Mouse (Mus musculus) midbrain, postnatal 0 days (tissue): ENCODE results near the gene Nat14. TPM values are rescaled to one million over a fixed set of nuclear protein-coding genes. Genes with fewer than 3 reads are reported as not detected.
"Not testable (repeated sequence)": the region's sequence is repeated elsewhere in the genome, so short reads cannot be mapped to it uniquely, and the experiment has no call there.

Experiments used
- ATAC-seq: fragments of 200-750 bp; cut with Nextera tagmentation; 2 replicates; pipeline ENCODE4 v1.8.0; 2017; ENCODE audit warnings: moderate number of reproducible peaks, mild to moderate bottlenecking, moderate TSS enrichment, moderate library complexity; ENCODE audit not compliant: low FRiP score
- DNase-seq: peaks from one replicate; pipeline ENCODE4 v3.0.0-alpha.2; 2015; ENCODE audit warnings: low spot score
- H3K27ac ChIP-seq: fragments of 300-500 bp; sonication (generic); 2 replicates; pipeline ENCODE4 v1.5.1; 2014; ENCODE audit warnings: low read depth, mild to moderate bottlenecking, low read length, mixed read lengths
- H3K27me3 ChIP-seq: fragments of 300-500 bp; sonication (generic); 2 replicates; pipeline ENCODE4 v1.6.1; 2014; ENCODE audit warnings: low read length, control low read depth, mixed read lengths; ENCODE audit not compliant: insufficient read depth
- H3K36me3 ChIP-seq: fragments of 300-500 bp; sonication (generic); 2 replicates; pipeline ENCODE4 v1.6.1; 2014; ENCODE audit warnings: low read length, control low read depth, mixed read lengths; ENCODE audit not compliant: insufficient read depth
- H3K4me1 ChIP-seq: fragments of 300-500 bp; sonication (generic); 2 replicates; pipeline ENCODE4 v1.6.1; 2014; ENCODE audit warnings: mild to moderate bottlenecking, control low read depth, antibody characterized with exemption, low read length, mixed read lengths; ENCODE audit not compliant: insufficient read depth
- H3K4me2 ChIP-seq: fragments of 300-500 bp; sonication (generic); 2 replicates; pipeline ENCODE4 v1.6.1; 2014; ENCODE audit warnings: low read depth, mild to moderate bottlenecking, low read length, mixed read lengths; ENCODE audit not compliant: poor library complexity, severe bottlenecking
- H3K4me3 ChIP-seq: fragments of 300-500 bp; sonication (generic); 2 replicates; pipeline ENCODE4 v1.5.1; 2014; ENCODE audit warnings: low read depth, mild to moderate bottlenecking, low read length, moderate library complexity
- H3K9ac ChIP-seq: fragments of 300-500 bp; sonication (generic); replicated peaks from 2 replicates; pipeline ENCODE4 v1.6.1; 2014; ENCODE audit warnings: mild to moderate bottlenecking, low read length, moderate library complexity, mixed read lengths; ENCODE audit not compliant: poor library complexity, severe bottlenecking
- H3K9me3 ChIP-seq: fragments of 300-500 bp; sonication (generic); 2 replicates; pipeline ENCODE4 v1.6.1; 2016; ENCODE audit warnings: low read length, control low read depth
- CTCF ChIP-seq: IDR thresholded peaks from 2 replicates; pipeline ENCODE4 v1.5.1; 2016; ENCODE audit warnings: antibody characterized with exemption, mild to moderate bottlenecking
- WGBS: fragments of 180-500 bp; shearing (Covaris S2); extraction: QIAGEN DNeasy Blood & Tissue Kit; methylation state at CpG from one replicate; pipeline ENCODE4 v1.1.7; 2014; 5-methylcytosine and 5-hydroxymethylcytosine counted together
- polyA plus RNA-seq: library from polyadenylated mRNA; unstranded; fragments of >200 nt; fragmentation: Nextera tagmentation; extraction: Ambion mirVana; gene quantifications from 2 replicates; pipeline ENCODE4 v1.2.1, GENCODE M21; 2015
- total RNA-seq: library from RNA; depleted of rRNA; stranded (reverse); fragments of >200 nt; gene quantifications from 2 replicates; pipeline ENCODE4 v1.2.3, GENCODE M21; 2014; rRNA removed

The Nat14 gene
- total RNA-seq (44.8 and 49.7 TPM in 2 replicates), polyA plus RNA-seq (33.2 and 35.9 TPM in 2 replicates)

DNA sequence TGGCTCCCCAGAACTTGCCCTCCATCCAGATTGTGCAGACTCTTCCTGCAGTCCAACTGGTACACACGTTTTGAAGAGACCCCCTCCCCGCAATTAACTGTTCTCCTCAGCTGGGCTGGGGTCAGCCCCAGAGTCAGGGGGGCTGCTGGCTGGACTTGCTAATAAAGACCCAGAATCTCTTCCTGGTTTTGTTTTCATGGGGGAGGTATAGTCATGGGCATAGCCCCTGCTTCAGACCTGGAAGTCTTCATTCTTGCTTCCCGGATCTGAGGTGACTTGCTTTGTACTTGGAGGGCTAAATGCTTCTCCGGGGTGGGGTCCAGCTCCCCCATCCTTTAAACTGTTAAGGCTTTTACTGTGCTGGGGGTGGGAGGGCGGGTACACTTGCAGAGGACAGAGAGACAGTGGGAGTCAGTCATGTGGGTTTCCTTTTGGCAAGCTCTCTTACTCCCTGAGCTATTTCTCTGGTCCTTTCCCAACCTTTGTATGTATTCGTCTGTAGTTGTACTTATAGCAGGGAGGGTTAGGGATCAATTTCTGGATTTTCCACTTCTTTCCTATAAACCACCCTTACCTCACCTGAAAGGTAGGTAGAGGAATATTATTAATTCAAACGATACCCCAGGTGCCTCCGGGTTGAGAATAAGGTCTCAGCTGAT lies at the start of gene Nat14:
Gene Nat14, plus strand, starts transcription at position 205 of the 659 bp plus-strand sequence.
- 15% methylated on average over 8 of the region's 8 CpGs for WGBS

DNA sequence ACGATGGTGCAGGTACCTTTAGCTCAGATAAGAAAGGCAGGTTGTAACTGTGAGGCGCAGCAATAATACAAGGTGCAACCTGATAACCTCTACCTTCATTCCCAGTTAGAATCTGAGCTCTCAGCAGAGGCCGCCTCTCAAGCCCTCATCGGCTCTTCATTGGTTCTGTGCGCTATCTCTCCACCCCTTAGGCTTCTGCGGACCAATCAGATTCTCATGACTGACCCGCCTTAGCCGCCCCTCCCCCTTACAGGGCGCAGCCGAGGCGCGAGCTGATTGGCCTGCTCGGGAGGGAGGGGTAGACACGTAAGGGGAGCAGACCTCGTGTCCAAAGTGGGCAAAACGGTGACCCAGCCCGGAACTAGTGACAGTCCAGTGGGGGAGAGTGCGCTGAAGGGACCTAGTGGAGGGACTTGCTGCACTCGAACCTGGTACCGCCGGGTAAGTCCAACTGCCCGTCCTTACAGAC lies 45.0 kb upstream of the Nat14 start, which contains the start of gene Isoc2a:
Gene Isoc2a, plus strand, starts transcription at position 401 of the 469 bp plus-strand sequence.
- H3K27ac ChIP-seq = peak within 1 kb of the TSS; percentile 55
- no peaks in the 10 kb centered on the region for H3K9me3 ChIP-seq
- H3K4me2 ChIP-seq = peak within 1 kb of the TSS; percentile 67
- H3K27me3 ChIP-seq = no peaks in the 10 kb centered on the region
- WGBS = 1% methylated on average over 22 of the region's 22 CpGs
- DNase-seq (peak; percentile 95), ATAC-seq (peak; percentile 99)
- H3K4me3 ChIP-seq = peak within 1 kb of the TSS; percentile 49
- H3K4me1 ChIP-seq = no peaks in the 10 kb centered on the region
- peak within 1 kb of the TSS; percentile 52 for H3K9ac ChIP-seq
- TF ChIP-seq CTCF = no peak
- H3K36me3 ChIP-seq = no peaks in the 10 kb centered on the region

More for the DNA sequence above, at the start of gene Nat14:
- ATAC-seq (peak; percentile 0; the same call in 1 of the 2 replicates), DNase-seq (no peak)
- H3K4me2 ChIP-seq = peak within 1 kb of the TSS; percentile 88
- TF ChIP-seq CTCF = no peak
- H3K4me1 ChIP-seq = peaks cover 36% of the 10 kb centered on the region
- no peaks in the 10 kb centered on the region for H3K9me3 ChIP-seq
- peaks cover 23% of the 10 kb centered on the region for H3K36me3 ChIP-seq
- peak within 1 kb of the TSS; percentile 99 for H3K27ac ChIP-seq
- peak within 1 kb of the TSS; percentile 40 for H3K4me3 ChIP-seq
- peak within 1 kb of the TSS; percentile 61 for H3K9ac ChIP-seq
- no peaks in the 10 kb centered on the region for H3K27me3 ChIP-seq

DNA sequence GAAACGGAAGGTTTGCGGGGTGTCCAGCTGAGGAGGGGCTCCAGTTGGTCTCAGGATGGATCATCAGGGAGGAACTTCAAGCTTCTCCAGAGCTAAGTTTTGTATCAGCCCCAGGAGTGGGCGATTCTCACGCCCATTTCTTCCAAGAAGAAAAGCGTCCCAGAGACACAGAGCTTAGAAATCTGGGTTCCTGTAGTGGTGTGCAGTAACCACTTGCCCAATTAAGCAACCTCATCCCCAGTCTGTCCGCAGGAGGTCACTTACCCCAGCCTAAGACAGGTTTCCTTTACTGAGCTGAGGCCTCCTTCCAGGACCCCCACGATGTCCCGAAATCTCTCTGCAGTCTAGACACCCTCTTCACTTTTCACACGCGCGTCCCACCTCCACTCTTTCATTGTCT lies 44.6 kb upstream of the Nat14 start:
- 7% methylated on average over 11 of the region's 11 CpGs for WGBS
- peak; percentile 20; the same call in 1 of the 2 replicates for ATAC-seq

DNA sequence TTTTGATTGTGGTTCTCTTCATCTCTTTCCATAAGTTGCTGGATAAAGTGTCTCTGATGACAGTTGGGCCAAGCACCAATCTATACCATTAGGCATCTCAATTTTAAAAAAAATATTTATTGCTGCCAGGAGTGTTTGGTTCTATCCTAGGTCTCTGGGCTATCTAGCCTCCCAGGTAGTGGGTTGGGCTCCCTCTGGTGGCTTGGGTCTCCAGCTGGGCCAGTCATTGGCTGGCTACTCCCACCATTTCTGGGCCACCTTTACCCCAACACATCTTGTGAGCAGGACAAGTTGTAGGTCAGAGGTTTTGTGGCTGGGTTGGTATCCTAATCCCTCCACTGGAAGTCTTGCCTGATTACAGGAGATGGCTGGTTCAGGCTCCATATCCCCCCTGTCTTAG lies 43.6 kb upstream of the Nat14 start:
- Histone ChIP-seq H3K4me2 (no peak overlapping the region), H3K9me3 (no peaks in the 10 kb centered on the region), H3K4me3 (no peak overlapping the region), H3K27ac (no peak overlapping the region), H3K9ac (no peak overlapping the region), H3K36me3 (no peaks in the 10 kb centered on the region), H3K4me1 (no peaks in the 10 kb centered on the region), H3K27me3 (no peaks in the 10 kb centered on the region)
- no peak for ATAC-seq
- peak; percentile 41; the same call in 1 of the 2 replicates for TF ChIP-seq CTCF
- no peak for DNase-seq

More for the DNA sequence above, 44.6 kb upstream of the Nat14 start:
- Histone ChIP-seq H3K4me2 (peak overlapping the region; percentile 67), H3K4me1 (no peaks in the 10 kb centered on the region), H3K9ac (peak overlapping the region; percentile 42), H3K9me3 (no peaks in the 10 kb centered on the region), H3K27me3 (no peaks in the 10 kb centered on the region), H3K27ac (no peak overlapping the region), H3K4me3 (peak overlapping the region; percentile 49), H3K36me3 (no peaks in the 10 kb centered on the region)
- no peak for DNase-seq
- TF ChIP-seq CTCF = no peak

DNA sequence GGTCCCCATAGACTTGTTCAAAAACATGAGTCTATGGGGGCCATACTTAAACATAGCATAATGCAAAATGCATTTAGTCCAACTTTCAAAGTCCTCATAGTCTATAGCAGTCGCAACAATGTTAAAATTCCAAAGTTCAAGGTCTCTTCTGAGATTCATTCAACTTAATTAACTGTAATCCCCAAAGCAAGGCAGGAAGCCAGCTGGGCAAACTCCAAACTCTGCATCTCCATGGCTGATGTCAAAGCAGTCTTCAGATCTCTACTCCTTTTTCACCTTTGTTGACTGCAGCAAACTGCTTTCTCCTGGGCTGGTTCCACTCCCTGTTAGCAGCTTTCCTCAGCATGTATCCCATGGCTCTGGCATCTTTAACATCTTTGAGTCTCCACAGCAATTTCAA lies 42.8 kb upstream of the Nat14 start:
- DNase-seq, H3K4me3 ChIP-seq, H3K27ac ChIP-seq, H3K36me3 ChIP-seq, H3K9ac ChIP-seq, H3K27me3 ChIP-seq, H3K4me2 ChIP-seq, H3K4me1 ChIP-seq, ATAC-seq, H3K9me3 ChIP-seq: not testable (repeated sequence)
- 77% methylated on average over 1 of the region's 1 CpGs for WGBS

DNA sequence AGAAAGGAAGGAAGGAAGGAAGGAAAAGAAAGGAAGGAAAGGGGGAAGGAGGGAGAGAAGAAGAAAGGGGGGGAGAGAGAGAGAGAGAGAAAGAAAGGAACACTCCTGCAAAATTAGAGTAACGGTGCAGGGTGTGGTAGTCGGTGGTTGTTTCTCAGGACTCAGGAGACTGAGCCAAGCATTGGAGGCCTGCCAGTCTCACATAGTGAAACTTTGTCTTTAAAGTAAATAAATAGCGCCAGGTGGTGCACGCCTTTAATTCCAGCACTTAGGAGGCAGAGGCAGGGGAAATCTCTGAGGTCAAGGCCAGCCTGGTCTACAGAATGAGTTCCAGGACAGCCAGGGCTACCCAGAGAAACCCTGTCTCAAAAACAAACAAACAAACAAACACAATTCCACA lies 35.1 kb upstream of the Nat14 start:
- Histone ChIP-seq H3K9ac (no peak overlapping the region), H3K36me3 (no peaks in the 10 kb centered on the region), H3K4me1 (no peaks in the 10 kb centered on the region), H3K4me2 (no peak overlapping the region), H3K27ac (no peak overlapping the region), H3K9me3 (no peaks in the 10 kb centered on the region), H3K4me3 (no peak overlapping the region), H3K27me3 (no peaks in the 10 kb centered on the region)
- DNase-seq = no peak
- 72% methylated on average over 4 of the region's 4 CpGs for WGBS
- no peak for TF ChIP-seq CTCF
- no peak for ATAC-seq
